Mouse (Mus musculus) ES-E14 (cell line): ENCODE data around the gene Fam120a. TPM values are rescaled to one million over a fixed set of nuclear protein-coding genes. Genes with fewer than 3 reads are reported as not detected.

Experiments used
- DNase-seq: peaks from one replicate; pipeline ENCODE4 v3.0.0-alpha.2; 2013; ENCODE audit warnings: low read depth, low spot score
- H3K27ac ChIP-seq: 2 replicates; pipeline ENCODE4 v1.5.1; 2012; ENCODE audit warnings: low read depth, mild to moderate bottlenecking, low read length, moderate library complexity, mixed read lengths; ENCODE audit not compliant: poor library complexity, insufficient read depth, severe bottlenecking
- H3K36me3 ChIP-seq: 2 replicates; pipeline ENCODE4 v1.6.1; 2012; ENCODE audit warnings: mild to moderate bottlenecking, low read length, moderate library complexity, mixed read lengths; ENCODE audit not compliant: control insufficient read depth, poor library complexity, insufficient read depth, severe bottlenecking
- H3K4me1 ChIP-seq, 2 experiments: fragments of 150-350 bp in 1 of 2; sonication (generic) in 1 of 2; 2 replicates each; pipeline ENCODE4 v1.6.1; 2012; ENCODE audit warnings: low read length in 2 of 2, mild to moderate bottlenecking in 1 of 2, mixed read lengths in 1 of 2; ENCODE audit not compliant: control insufficient read depth in 2 of 2, insufficient read depth in 2 of 2, poor library complexity in 1 of 2
- H3K4me3 ChIP-seq, 2 experiments: fragments of 150-350 bp in 1 of 2; sonication (generic) in 1 of 2; 2 replicates each; pipeline ENCODE4 v1.5.1; 2012; ENCODE audit warnings: low read length in 2 of 2, low read depth in 1 of 2, mild to moderate bottlenecking in 1 of 2, mixed read lengths in 1 of 2; ENCODE audit not compliant: insufficient read depth in 1 of 2, poor library complexity in 1 of 2, severe bottlenecking in 1 of 2
- H3K9ac ChIP-seq: 2 replicates; pipeline ENCODE4 v1.6.1; 2012; ENCODE audit warnings: low read depth, mild to moderate bottlenecking, low read length, mixed read lengths; ENCODE audit not compliant: poor library complexity, insufficient read depth, severe bottlenecking
- H3K9me3 ChIP-seq: fragments of 150-350 bp; sonication (generic); 2 replicates; pipeline ENCODE4 v1.6.1; 2012; ENCODE audit warnings: low read depth, mild to moderate bottlenecking, low read length; ENCODE audit not compliant: control insufficient read depth, insufficient read depth
- CHD2 ChIP-seq: IDR thresholded peaks from 2 replicates; pipeline ENCODE4 v1.6.1; 2014; ENCODE audit warnings: mild to moderate bottlenecking, low read depth, low read length, inconsistent platforms
- HCFC1 ChIP-seq: IDR thresholded peaks from 2 replicates; pipeline ENCODE4 v1.6.1; 2012; ENCODE audit warnings: low read length, inconsistent platforms, borderline replicate concordance; ENCODE audit not compliant: insufficient read depth
- MAFK ChIP-seq: IDR thresholded peaks from 2 replicates; pipeline ENCODE4 v1.6.1; 2014; ENCODE audit warnings: mild to moderate bottlenecking, low read depth, low read length, inconsistent platforms; ENCODE audit not compliant: insufficient read depth
- ZC3H11A ChIP-seq: IDR thresholded peaks from 2 replicates; pipeline ENCODE4 v1.6.1; 2012; ENCODE audit warnings: low read depth, mild to moderate bottlenecking, inconsistent platforms, low read length, borderline replicate concordance
- ZNF384 ChIP-seq: IDR thresholded peaks from 2 replicates; pipeline ENCODE4 v1.6.1; 2012; ENCODE audit warnings: low read depth, low read length, inconsistent platforms
- in situ Hi-C, 2 experiments: fragments of 600-800 bp; cut with MboI; formaldehyde crosslinking; loops; one replicate each; pipeline ENCODE4 v1.15.1; 2025; ENCODE audit warnings: low sequenced_read_pairs in 2 of 2, inconsistent platforms in 1 of 2; ENCODE audit not compliant: unreplicated experiment in 2 of 2
- total RNA-seq: library from RNA; depleted of rRNA; stranded (reverse); fragments of 300-350 nt; gene quantifications from 2 replicates; pipeline ENCODE4 v1.2.3, GENCODE M21; 2012

Gene Fam120a
- total RNA-seq, 1 experiment: 111 TPM

- H3K36me3 ChIP-seq: no peaks in the 10 kb centered on the region; the same call in 1 of the 2 replicates
- no peak for DNase-seq
- in situ Hi-C loops: no loop called here
- no peak overlapping the region for H3K9ac ChIP-seq
- no peak overlapping the region for H3K27ac ChIP-seq
- no peak overlapping the region for H3K4me3 ChIP-seq
- peaks cover 4 to 8% of the 10 kb centered on the region in 2 experiments; a peak in 2 of 4 replicates for H3K4me1 ChIP-seq
- no peaks in the 10 kb centered on the region for H3K9me3 ChIP-seq
- TF ChIP-seq ZNF384: no peak
- no peak for TF ChIP-seq ZC3H11A
- no peak for TF ChIP-seq HCFC1
- TF ChIP-seq MAFK: no peak
- TF ChIP-seq CHD2: no peak
Measured at GRCm38 (mm10) chr13:48852859-48853258, 115.0 kb downstream of the Fam120a start.

- Histone ChIP-seq H3K27ac (no peak overlapping the region), H3K36me3 (no peaks in the 10 kb centered on the region; the same call in 1 of the 2 replicates), H3K4me1 (peaks cover 0 to 2% of the 10 kb centered on the region in 2 experiments; a peak in 1 of 4 replicates), H3K4me3 (no peak overlapping the region), H3K9me3 (no peaks in the 10 kb centered on the region), H3K9ac (no peak overlapping the region)
- in situ Hi-C loops: no loop called here
- no peak for TF ChIP-seq HCFC1
- TF ChIP-seq ZNF384: no peak
- TF ChIP-seq ZC3H11A: no peak
- no peak for TF ChIP-seq CHD2
- no peak for TF ChIP-seq MAFK
- DNase-seq: no peak
Measured at GRCm38 (mm10) chr13:48851719-48852118, 116.1 kb downstream of the Fam120a start.

GRCm38 (mm10) chr13:48850771-48851170, 117.0 kb downstream of the Fam120a start:
- H3K9ac ChIP-seq: no peak overlapping the region
- in situ Hi-C loops: no loop called here
- DNase-seq: no peak
- no peak overlapping the region for H3K4me3 ChIP-seq
- H3K27ac ChIP-seq: no peak overlapping the region
- no peaks in the 10 kb centered on the region for H3K36me3 ChIP-seq
- TF ChIP-seq CHD2: no peak
- no peak for TF ChIP-seq HCFC1
- TF ChIP-seq MAFK: no peak
- TF ChIP-seq ZC3H11A: no peak
- TF ChIP-seq ZNF384: no peak
- H3K4me1 ChIP-seq: peaks cover 0 to 2% of the 10 kb centered on the region in 2 experiments; a peak in 1 of 4 replicates
- no peaks in the 10 kb centered on the region for H3K9me3 ChIP-seq

- H3K4me3 ChIP-seq: no peak overlapping the region
- H3K27ac ChIP-seq: no peak overlapping the region
- H3K9ac ChIP-seq: no peak overlapping the region
- DNase-seq: no peak
- peaks cover 0 to 2% of the 10 kb centered on the region in 2 experiments; a peak in 1 of 4 replicates for H3K4me1 ChIP-seq
- no peaks in the 10 kb centered on the region for H3K36me3 ChIP-seq
- no peaks in the 10 kb centered on the region for H3K9me3 ChIP-seq
- no peak for TF ChIP-seq ZC3H11A
- TF ChIP-seq HCFC1: no peak
- no peak for TF ChIP-seq MAFK
- no peak for TF ChIP-seq ZNF384
- TF ChIP-seq CHD2: no peak
- in situ Hi-C loops: no loop called here
Measured at GRCm38 (mm10) chr13:48850326-48850725, 117.5 kb downstream of the Fam120a start.

- H3K27ac ChIP-seq: no peak overlapping the region
- in situ Hi-C loops: no loop called here
- no peak for DNase-seq
- H3K9ac ChIP-seq: no peak overlapping the region
- no peaks in the 10 kb centered on the region for H3K9me3 ChIP-seq
- H3K36me3 ChIP-seq: no peaks in the 10 kb centered on the region
- no peak for TF ChIP-seq ZNF384
- TF ChIP-seq HCFC1: no peak
- TF ChIP-seq MAFK: no peak
- no peak for TF ChIP-seq CHD2
- no peak for TF ChIP-seq ZC3H11A
- peaks cover 0 to 2% of the 10 kb centered on the region in 2 experiments; a peak in 1 of 4 replicates for H3K4me1 ChIP-seq
- H3K4me3 ChIP-seq: no peak overlapping the region
Measured at GRCm38 (mm10) chr13:48849155-48849554, 118.7 kb downstream of the Fam120a start.
